Mouse (Mus musculus) brain, adult 2 months (tissue): ENCODE measurements around the gene Spen.
A peak's percentile ranks its signal among the peaks of the same experiment; 100 is the strongest.

Experiments
- DNase-seq: peaks from one replicate; pipeline ENCODE4 v3.0.0; 2011; ENCODE audit warnings: low read depth, low spot score

Spen gene

DNA sequence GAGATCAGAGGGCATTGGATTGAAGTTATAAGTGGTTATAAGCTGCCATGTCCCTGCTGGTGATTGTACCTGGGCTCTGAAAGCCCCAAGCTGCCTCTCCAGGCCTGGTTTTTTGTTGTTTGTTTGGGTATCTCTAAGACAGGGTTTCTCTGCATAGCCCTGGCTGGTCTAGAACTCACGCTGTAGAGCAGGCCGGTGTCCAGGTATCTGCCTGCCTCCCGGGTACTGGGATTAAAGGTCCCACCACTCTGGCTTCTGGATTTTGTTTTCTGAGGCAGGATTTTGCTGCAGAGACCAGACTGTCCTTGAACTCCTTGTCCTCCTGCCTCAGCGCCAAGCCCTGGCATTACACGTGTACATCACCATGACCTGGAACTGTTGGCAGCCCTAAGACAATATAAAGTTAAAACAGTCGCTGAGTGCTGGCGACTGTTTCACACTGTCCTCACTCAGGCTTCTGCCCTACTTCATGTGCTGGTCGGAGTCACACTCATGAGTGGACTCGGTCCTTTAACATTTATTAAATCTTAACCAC is 86.4 kb downstream of the Spen start:
- no peak for DNase-seq

DNA sequence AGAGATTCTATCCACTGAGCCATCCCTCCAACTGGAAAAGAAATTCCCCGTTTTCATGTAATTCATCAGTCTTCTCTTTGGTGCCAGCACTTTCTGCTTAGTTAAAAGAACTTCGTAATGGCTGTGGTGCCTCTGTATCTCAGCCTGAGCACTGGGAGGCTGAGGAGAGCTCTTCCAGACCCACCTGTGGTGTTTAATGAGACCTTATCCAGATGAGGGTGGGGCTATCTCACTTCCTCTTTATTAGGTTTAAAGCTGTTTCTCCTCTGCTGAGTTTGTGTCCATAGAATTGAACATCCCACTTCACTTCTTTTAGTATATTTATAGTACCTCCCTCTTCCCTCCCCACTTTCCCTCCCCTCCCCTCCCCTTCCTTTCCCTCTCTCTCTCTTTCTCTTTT is 87.1 kb downstream of the Spen start:
- DNase-seq = no peak

DNA sequence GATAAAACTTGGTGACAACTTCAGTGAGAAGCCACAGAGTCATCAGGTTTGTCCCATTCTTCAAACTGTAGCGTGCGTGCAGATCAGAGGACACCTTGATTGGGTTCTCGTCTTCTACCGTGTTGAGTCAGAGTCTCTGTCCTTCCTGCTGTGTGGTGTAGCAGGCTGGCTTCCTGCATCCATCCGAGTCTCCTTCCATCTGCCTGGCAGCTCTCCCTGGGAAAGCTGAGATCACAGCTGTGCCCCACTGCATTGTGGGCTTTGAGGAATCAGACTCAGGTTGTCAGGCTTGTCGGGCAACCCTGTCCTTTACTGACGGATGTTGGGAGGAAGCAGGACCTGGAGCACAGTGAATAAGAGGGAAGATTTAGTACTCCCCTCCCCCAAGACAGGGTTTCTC is 92.2 kb downstream of the Spen start:
- DNase-seq = peak; percentile 63

GRCm38 (mm10) chr4:141445328-141445720 is 93.1 kb downstream of the Spen start:
- DNase-seq = peak; percentile 45

GRCm38 (mm10) chr4:141444451-141445327 is 93.7 kb downstream of the Spen start, which contains the start of gene Zbtb17:
TSS of gene Zbtb17 (plus strand) at chr4:141444654.
- DNase-seq = peak; percentile 94

DNA sequence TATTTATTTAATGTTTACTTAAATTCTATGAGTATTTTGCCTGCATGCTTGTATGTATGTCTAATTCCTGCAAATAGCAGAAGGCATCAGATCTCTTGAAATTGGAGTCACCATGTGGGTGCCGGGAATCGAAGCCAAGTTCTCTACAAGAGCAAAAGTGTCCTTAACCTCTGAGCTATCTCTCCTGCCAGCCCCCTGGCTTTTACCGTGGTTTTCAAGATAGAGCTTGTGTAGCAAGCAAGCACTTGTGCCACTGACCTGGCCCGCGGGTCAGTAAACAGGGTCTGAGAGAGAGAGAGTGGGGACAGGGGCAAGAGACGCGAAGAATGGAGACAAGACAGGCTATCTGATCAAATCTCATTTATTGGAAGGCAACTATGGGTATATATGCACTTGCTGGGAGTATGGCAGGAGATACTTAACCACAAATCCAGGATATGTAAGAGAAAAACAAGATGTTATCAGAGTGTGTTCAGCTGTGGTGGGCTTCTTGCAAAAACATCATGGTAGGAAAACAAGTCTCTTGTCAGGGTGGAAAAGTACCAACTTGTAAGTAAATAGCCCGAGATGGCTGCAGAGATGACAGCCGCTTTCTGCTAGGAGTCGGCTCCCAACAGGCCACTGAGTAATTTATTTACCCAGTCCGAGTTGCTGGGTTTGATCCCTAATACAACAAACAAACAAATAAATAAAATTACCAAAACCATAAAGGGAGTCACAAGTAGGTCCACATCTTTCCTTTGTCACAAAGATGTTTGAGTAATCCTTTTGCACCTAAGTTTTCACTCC is 94.6 kb downstream of the Spen start:
- no peak for DNase-seq

GRCm38 (mm10) chr4:141440877-141441276 is 97.5 kb downstream of the Spen start:
- no peak for DNase-seq

- peak; percentile 39 for DNase-seq
These were observed 99.2 kb downstream of the Spen start for GRCm38 (mm10) chr4:141439083-141439803.

- DNase-seq = no peak
These were observed 102.4 kb downstream of the Spen start, which contains the start of gene Srarp for GRCm38 (mm10) chr4:141435974-141436373. TSS of gene Srarp (minus strand) at chr4:141436105.

DNA sequence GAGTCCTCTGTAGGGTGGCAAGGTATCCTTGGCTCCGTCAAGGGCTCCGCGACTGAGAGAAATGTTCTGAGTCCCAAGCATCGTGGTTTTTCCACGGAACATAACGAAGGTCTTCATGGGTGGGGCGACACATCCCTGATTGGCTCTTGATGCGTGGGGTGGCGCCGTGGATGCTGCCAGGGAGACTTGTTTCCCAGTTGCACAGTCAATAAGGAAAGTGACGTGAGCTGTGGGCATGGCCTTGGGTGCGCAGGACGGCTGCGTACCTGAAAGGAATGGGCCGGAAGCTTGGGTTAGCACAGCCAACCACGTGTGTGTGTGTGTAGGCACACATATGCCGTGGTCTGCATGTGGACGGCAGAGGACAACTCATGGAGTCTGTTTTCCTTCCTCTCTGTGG is 105.2 kb downstream of the Spen start:
- DNase-seq = no peak

- DNase-seq = no peak
These were observed 105.7 kb downstream of the Spen start for GRCm38 (mm10) chr4:141432666-141433065.

DNA sequence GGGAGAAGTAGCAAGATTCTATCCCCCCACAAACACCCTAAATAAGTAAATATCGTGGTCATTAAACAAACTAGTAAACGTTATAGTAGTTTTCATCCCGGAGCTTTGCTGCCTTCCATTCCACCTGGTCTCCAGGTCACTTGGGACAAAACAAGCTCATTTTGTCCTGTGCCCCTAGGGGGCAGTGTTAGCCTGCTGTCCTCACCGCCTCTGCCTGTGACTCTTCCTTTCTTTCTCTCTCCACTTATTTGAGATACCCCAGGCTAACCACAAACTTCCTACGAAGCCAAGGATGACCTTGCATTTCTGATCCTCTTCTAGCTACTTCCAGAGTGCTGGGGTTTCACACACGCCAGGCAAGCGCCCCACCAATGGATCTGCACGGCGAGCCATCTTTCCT is 107.4 kb downstream of the Spen start:
- peak; percentile 86 for DNase-seq

DNA sequence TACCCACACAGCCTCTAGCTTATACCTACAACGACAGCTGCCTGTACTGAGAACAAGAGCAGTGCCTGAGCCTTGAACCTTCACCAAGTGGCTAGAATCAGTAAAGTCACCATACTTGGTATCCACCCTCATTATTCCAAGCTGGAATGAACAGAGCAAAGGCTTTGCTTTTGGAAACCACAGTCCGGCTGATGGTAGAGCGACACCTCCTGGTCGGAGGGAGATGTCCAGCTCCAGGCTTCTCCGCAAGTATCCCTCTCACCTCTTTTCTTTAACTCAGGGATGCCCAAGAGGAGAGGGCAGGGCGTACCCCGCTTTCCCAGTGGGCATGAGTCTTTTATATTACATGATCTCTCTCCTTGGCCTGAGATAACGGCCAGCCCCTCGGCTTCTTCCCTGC is 108.5 kb downstream of the Spen start:
- DNase-seq = peak; percentile 48

DNA sequence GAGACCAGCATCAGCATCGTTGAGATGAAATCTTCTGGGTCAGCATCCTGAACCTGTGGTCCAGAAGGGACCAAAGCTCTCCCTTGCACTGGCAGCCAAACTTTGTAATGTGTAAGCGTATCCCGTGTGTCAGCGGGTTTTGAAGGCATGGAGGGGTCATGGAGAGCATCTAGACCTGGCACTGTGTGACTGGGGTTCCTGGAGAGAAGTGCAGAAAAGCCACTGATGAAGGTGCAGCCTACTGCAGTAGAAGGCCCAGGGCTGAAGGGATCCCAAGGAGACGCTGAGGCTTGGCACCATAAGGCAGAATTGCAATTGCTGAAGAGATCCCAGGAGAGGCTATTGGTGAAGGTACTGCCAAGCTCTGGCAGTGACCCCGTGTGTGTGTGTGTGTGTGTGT is 109.0 kb downstream of the Spen start:
- DNase-seq = no peak

GRCm38 (mm10) chr4:141427921-141428320 is 110.5 kb downstream of the Spen start:
- no peak for DNase-seq

DNA sequence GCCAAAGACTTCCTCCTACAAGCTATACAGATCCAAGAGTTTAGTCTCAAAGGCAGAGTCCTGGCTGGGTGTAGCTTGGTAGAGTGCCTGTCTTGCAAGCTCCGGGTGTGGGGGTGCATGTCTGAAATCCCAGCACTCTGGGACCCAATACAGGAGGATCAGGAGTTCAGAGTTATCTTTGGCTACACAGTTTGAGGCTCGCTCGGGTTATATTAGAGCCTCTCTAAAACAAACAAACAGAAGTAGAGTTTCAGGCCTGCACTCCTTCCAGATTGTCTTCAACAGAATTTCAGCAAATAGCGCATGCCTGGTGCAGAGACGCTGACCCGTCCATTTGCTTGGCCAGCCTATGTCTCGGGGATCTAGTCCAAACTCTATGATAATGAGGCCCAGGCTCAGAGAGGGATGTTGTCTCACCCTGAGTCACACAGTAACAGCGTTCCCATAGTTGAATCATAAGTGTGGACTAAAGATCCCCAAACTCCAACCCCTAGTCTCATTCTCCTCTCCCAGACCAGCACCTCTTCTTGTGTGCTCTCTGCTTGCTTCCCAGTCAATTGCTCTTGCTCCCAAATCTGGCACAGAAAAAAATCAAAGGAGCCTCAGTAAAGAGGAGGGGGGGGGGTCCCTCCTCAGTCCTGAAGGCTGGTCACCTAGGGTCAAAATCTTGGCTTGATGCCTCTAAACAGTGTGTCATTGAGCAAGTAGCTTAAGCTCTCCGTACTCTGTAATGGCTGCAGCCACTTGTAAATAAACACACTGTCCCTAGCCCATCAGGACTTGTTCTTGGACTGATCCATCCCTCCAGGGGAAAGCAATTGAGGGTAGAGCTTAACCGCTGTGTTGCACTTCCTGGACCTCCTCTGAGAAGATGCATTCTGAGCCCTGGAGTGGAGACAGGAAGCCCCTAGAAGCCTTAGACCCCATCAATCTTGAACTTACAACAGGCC is 111.3 kb downstream of the Spen start:
- no peak for DNase-seq

GRCm38 (mm10) chr4:141425484-141426479 is 112.6 kb downstream of the Spen start:
- DNase-seq = peak; percentile 93

GRCm38 (mm10) chr4:141423691-141424431 is 114.5 kb downstream of the Spen start:
- no peak for DNase-seq

DNA sequence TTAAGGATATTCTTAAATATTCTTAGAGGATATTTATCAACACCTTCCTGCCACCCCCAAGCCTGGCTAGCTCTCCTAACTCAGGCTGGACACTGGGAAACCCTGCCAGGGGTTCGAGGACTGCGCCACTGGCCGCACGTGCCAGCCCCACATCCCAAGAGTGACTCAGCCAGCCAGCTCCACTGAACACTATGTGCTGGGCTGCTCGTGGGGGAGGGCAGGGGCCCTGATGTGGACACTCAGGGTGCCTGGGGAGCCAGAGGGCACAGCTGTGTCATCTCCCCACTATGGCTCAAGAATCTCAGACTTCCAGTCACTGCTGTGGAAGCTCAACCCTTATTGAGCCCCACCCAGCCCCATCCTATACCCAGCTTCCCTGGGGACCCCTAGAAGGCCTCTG is 115.1 kb downstream of the Spen start:
- DNase-seq = no peak
